Mouse (Mus musculus): ENCODE measurements around the gene Mrpl32.

Mrpl32 gene

DNA sequence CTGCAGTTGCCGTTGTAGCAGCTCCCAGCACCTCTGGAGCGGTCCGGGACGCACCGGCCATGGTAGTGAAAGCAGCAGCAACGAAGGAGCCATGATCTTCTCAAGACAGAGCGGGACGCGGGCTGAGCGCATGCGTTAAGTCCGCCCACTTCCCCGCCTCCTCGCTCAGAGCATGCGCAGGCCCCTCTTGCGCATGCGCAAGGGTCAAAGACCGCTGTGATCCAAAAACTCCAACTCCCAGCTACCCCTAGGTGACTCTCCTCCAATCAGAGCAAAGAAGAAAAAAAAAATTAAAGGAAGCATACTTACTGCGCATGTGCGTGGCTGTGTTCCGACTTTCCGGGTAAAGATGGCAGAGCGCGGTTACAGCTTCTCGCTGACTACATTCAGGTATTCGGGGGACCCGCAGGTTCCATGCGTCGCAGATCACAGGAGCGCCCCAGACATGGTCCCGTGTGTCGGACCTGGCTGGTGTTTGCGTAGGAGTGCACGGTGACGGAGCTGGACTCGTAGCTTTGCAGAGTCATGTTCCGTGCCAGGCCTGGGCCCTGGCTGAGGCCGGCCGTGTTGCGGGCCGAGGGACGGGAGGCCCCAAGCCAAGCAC lies at the start of gene Mrpl32, which contains the start of gene Psma2:
TSS of gene Mrpl32 (minus strand) at position 240 of the 604 bp plus-strand sequence.
TSS of gene Psma2 (plus strand) at position 315 of the 604 bp plus-strand sequence.
- DNase-seq (ENCODE audit: low spot score) = peak; percentile 99

DNA sequence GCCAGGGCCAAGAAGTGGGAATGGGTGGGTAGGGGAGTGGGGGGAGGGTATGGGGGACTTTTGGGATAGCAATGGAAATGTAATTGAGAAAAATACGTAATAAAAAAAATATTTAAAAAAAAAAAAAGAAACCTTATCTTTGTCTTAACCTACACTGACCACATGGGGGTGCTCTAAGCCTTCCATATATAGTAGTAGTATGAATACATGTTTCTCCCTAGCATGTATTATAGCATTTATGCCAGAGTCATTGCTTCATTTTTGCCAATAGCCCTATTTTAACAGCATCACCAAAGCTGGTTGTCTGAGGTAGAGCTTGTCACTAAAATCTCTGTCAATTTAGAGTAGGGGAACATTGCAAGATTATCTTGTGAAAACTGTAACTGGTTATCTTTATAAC lies 36.3 kb upstream of the Mrpl32 start:
- DNase-seq (ENCODE audit: low spot score) = no peak

DNA sequence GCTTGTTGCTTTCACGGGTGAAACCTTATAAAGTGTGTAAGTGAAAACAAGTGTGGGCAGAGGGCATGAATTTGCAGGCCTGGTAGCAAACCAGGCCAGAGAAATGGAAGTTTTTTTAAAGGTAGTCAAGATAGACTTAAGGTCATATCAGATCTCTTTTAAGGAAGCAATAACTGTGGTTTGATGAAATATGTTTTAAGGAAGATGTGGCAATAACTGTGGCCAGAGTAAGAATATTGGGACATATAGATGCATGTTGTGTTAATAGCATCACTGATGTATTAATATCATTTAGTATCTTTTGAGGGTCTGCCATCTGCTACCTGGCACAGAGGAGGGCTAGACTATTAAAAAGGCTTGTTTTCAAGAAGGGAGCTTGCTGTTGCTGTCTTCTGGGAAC lies 27.0 kb upstream of the Mrpl32 start:
- DNase-seq (ENCODE audit: low spot score) = no peak

DNA sequence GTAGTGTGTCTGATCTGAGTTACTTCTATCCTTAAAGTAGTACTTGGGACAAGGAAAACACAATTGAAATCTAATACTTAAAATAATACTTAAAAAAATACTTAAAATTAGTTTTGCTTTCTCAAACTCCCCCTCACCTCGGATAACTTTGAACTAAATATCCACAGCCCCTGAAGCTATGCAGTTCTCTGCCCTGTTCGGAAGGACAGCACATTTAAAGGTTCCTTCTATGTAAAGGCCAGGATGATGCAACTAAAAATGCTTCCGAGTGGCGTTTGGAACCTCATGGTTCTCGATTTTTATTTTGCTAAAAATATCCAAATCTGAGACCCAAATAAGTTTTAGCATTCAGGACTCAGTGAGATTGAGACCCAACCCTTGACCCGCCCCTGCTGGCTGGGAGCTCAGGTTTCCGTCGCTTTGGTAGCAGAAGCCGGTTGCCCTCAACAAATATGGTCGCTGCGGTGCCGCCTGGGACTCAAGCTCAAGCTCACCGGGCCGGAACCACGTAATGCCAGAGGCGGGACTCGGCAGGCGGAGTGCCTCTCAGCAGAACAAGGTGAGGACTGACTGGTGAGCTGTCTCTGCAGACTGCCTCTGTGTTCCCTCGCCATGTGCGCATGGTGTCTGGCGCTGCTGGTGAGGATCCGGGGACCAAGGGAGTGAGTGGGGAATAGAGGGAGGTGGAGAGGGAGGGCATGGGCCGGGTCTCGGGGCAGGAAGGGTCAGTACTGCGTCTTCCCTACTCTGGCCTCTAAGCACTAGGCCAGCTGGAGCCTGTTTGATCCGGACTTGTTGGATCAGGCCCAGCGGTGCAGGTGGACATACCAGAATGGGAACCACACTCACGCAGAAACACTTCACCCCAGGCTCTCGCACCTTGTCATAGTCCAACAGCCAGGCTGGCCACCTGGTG lies 17.0 kb upstream of the Mrpl32 start, which contains the start of gene AW209491:
TSS of gene AW209491 (plus strand) at position 429 of the 916 bp plus-strand sequence.
- peak; percentile 94 for DNase-seq (ENCODE audit: low spot score)

DNA sequence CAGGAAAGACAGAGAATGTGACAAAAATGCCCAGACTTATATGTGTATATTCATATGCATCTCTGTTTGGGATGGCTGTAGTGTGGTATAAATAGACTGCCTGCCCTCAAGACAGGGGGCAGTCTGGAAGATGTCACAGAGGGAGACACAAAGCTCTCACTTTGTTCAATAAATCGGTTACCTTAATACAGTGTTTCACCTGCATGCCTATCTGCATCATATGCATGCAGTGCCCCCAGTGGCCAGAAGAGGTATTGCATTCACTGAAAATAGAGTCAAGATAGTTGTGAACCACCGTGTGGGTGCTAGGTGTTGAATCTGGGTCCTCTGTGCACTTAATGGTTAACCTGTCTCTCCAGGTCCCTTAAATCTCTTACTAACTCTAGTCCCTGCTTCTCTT lies 5.8 kb upstream of the Mrpl32 start:
- DNase-seq (ENCODE audit: low spot score) = peak; percentile 71

DNA sequence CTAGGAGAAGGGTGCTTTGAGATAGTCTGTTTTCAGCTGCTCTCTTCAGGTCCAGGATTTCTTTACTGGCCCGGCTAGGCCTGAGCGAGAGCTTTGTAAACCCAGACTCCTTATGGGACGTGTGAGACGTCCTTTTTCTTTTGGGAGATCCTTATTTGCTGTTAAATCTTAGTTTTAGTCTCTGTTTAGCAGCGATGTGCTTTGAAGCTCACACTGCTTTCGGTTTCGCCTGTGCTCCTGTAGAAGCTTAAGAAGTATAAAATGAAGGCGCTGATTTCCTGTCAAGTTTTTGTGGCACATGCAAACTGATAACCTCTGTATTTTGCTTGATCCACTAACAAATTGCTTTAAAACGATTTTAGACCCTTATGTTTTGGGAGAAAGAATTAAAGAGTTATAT lies 588 bp upstream of the Mrpl32 start:
- peak; percentile 50 for DNase-seq (ENCODE audit: low spot score)

DNA sequence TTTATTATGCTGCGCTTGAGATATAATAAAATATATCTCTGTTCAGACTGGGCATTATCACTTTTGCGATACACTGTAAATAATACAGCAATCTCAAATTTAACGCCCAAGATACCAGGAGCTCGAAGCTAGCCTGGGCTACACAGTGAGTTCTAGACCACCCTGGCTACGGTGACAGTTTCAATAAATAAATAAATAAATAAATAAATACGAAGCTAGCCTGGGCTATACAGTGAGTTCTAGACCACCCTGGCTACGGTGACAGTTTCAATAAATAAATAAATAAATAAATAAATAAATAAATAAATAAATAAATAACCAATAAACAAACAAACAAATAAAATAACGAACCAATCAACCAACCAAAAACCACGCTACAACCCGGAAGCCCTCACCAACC lies 502 bp downstream of the Mrpl32 start:
- no peak for DNase-seq (ENCODE audit: low spot score)

DNA sequence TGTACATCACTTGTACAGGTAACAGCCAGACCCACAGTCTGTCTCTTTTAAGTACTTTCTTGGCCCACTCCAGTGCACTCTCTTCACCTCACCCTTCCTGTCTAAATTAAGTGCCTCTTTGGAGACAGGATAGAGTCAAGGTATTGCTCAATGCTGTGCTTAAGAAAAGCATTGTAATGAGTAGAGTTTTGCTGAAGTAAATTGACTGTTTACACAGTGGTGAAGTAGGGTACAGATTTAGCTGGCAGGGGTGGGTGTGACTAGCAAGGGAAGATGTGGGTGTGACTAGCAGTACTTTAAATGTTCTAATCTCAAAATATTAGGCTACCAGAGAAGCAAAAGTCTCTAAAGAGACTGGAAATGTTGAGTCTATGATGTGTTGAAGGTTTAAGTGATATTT lies 5.3 kb downstream of the Mrpl32 start:
- no peak for DNase-seq (ENCODE audit: low spot score)

DNA sequence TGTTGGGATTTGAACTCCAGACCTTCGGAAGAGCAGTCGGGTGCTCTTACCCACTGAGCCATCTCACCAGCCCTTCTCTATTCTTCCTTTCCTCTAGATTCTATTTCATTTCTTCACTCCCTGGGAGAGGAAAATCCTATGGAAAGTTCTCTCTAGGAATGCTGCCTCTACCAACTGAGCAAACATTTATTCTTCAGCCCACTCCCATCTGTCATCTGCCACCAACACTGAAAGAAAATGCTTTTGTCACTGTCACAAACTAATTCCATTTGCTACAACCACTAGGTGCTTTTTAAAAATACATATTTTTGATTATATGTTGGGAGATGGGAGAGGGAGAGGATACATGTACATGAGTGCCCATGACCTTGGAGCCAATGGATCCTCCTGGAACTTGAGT lies 10.2 kb downstream of the Mrpl32 start:
- no peak for DNase-seq (ENCODE audit: low spot score)

DNA sequence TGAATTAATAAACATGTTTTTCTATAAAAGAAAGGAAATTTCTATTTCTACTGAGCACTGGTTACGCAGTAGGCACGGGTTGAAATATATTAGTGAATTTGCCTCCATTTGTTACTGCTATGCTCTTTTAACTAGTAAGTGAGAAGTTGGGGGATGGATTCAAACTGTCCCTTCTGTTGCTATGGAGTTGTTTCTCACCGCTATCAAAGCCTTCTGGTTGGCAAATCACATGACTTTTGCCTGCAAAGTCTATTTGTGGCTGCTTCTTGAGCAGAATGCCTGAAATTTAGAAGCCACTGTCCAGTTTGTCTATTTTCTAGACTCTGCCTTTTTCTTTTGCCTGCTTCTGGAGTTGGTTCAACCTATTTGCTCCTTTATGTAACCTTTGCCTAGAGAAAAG lies 32.6 kb downstream of the Mrpl32 start:
- DNase-seq (ENCODE audit: low spot score) = no peak

DNA sequence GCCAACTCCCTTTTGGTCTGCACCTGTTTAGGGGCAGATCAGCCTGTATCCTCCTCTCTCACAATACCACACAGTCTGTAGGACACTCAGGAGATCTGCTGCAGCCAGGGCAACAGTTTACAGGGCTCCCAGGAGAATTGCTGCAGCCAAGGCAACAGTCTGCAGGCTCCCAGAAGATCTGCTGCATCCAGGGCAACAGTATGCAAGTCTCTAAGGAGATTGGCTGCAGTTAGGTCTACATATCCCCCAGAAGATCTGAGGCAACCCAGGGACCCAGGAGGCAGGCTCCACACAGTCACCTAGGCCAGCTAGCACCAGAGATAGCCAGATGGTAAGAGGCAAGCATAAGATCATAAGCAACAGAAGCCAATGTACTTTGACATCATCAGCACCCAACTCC lies 38.8 kb downstream of the Mrpl32 start:
- no peak for DNase-seq (ENCODE audit: low spot score)

DNA sequence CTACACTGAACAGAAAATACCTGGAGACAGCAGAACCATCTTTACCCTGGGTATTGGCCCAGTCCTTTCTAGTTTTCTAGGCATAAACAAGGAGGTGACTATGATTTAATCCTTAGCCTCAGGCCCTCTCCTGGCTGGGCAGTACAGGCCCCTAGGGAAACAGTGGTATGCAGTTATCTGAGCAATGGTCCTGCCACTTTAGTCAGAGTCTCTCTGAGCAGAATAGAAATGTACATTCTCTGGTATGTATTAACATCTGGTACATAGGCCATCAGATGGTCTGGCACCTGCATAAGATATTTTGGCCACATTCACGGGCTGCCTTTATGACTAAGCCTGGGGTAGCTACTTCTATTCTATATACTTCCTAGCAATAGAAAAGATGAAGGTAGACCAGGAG lies 51.6 kb downstream of the Mrpl32 start:
- DNase-seq (ENCODE audit: low spot score) = no peak
